In the genomic region with DNA sequence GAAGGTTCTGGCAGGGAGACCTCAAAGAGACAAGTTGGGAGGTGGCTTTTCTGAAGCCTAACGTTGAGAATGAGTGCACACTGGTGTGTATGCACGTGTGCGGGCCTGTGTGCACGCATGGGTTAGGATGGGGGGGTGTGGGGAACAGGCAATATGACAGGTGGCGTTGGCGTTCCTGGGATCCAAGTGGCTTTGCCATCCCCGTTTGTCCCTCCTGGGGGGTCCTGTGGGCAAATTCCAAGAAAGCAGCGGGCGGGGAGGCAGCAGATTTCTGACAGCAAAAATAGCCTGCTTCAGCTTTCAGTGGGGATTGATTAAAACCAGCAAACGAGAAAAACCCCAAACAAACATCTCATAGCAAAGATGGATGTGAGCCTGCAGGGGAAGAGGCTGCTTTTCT, we compare ENCODE assay signal across 14 mouse cellular contexts. TPM values are rescaled to one million over a fixed set of nuclear protein-coding genes. Genes with fewer than 3 reads are reported as not detected.
"Had no signal": no experiment of that assay in that cellular context is flagged by ENCODE, and none has a peak within 500 bp of the region (broad histone marks: within the 10 kb centered on the region; RNA-seq: fewer than 3 reads in every experiment).

No protein-coding gene starts in this region.

- H3K36me3 ChIP-seq: limb, embryonic 12.5 days; midbrain, embryonic 12.5 days had no signal

- DNase-seq: kidney, postnatal 25 days; liver; lung, adult 18-20 months; right cerebral cortex, postnatal 14 days; thymus, postnatal 4 days had no signal

- ATAC-seq: midbrain, embryonic 16.5 days had no signal

- H3K4me3 ChIP-seq: limb, embryonic 12.5 days; midbrain, embryonic 12.5 days had no signal

- H3K9ac ChIP-seq: limb, embryonic 12.5 days; liver, embryonic 14.5 days; midbrain, embryonic 12.5 days had no signal

- H3K27ac ChIP-seq: limb, embryonic 12.5 days; liver, embryonic 14.5 days; midbrain, embryonic 12.5 days had no signal

- H3K4me2 ChIP-seq: limb, embryonic 12.5 days; midbrain, embryonic 12.5 days had no signal

- H3K9me3 ChIP-seq: limb, embryonic 12.5 days; midbrain, embryonic 12.5 days had no signal

RNA-seq across cellular contexts. Expression of gene Emx1, which starts 35.3 kb away (rescaled TPM):
- total RNA-seq: megakaryocyte-erythroid progenitor cell, adult 5-6 weeks had no signal
- polyA plus RNA-seq: lung, embryonic 16.5 days; neural tube, embryonic 14.5 days; small intestine, adult 2 months; stomach, embryonic 16.5 days had no signal
